In the genomic region with DNA sequence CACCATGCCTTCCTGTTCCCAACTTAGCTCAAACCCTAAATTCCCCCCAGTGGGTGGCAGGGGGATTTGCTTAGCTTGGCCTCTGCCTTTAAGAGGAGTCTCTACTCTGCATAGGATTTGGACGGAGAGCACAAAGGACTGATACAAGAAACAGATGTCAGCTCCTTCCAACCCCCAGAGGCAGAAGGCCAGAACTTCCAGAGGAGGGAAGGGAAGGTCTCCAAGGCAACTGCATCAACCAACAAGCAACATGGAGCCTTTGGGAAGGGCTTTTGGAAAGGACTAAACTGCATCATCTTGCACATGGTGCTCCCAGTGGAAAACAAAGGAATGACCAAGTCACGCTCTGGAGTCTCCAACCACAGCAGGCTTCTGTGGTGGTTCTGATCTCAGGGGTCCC, we compare ENCODE assay signal across 10 mouse cellular contexts.
A peak's percentile ranks its signal among the peaks of the same experiment; 100 is the strongest.
DNase-seq lines count a peak whose midpoint lies in the region; ATAC-seq and TF ChIP-seq lines count a peak whose summit lies in the region.
"Had no signal": no experiment of that assay in that cellular context is flagged by ENCODE, and none has a peak within 500 bp of the region (broad histone marks: within the 10 kb centered on the region; RNA-seq: fewer than 3 reads in every experiment).

No protein-coding gene starts in this region.

- H3K27me3 ChIP-seq in kidney, embryonic 16.5 days (ENCODE audit: insufficient read depth, low read length): no peaks in the 10 kb centered on the region
- no peaks in the 10 kb centered on the region for H3K27me3 ChIP-seq in intestine, postnatal 0 days (replicated peaks; ENCODE audit: control insufficient read depth, insufficient read depth, low read length)

- 69% methylated on average over 2 of the region's 2 CpGs for WGBS in kidney, embryonic 16.5 days
- WGBS in intestine, postnatal 0 days: 65% methylated on average over 2 of the region's 2 CpGs

- no peak overlapping the region for H3K4me3 ChIP-seq in kidney, embryonic 16.5 days (ENCODE audit: low read length)
- peak overlapping the region; percentile 27; the same call in 1 of the 2 replicates for H3K4me3 ChIP-seq in gastrocnemius, adult 2 months
- no peak overlapping the region for H3K4me3 ChIP-seq in intestine, postnatal 0 days (ENCODE audit: low read depth, low read length)

- TF ChIP-seq CTCF in gastrocnemius, adult 2 months (IDR thresholded peaks at IDR 0.05): no peak
- peak; percentile 31; the same call in 1 of the 2 replicates for TF ChIP-seq CTCF in intestine, postnatal 0 days (IDR thresholded peaks at IDR 0.05; ENCODE audit: low read depth)

- H3K9ac ChIP-seq in kidney, embryonic 16.5 days (replicated peaks; ENCODE audit: low read length): no peak overlapping the region
- no peak overlapping the region for H3K9ac ChIP-seq in intestine, postnatal 0 days (ENCODE audit: low read depth, low read length)

- no peak overlapping the region for H3K4me2 ChIP-seq in kidney, embryonic 16.5 days (replicated peaks; ENCODE audit: low read depth, low read length)
- no peak overlapping the region for H3K4me2 ChIP-seq in intestine, postnatal 0 days (replicated peaks; ENCODE audit: low read depth)

- H3K4me1 ChIP-seq in kidney, embryonic 16.5 days (ENCODE audit: insufficient read depth, low read length): peaks cover 5% of the 10 kb centered on the region; the same call in 1 of the 2 replicates
- no peaks in the 10 kb centered on the region for H3K4me1 ChIP-seq in intestine, postnatal 0 days (replicated peaks; ENCODE audit: control insufficient read depth, insufficient read depth, low read length)

- ATAC-seq in kidney, embryonic 16.5 days (ENCODE audit: low FRiP score, low TSS enrichment): peak; percentile 5; the same call in 1 of the 2 replicates
- ATAC-seq in intestine, postnatal 0 days: peak; percentile 24; the same call in 1 of the 2 replicates
- ATAC-seq in cerebellum, adult (ENCODE audit: insufficient number of reproducible peaks, low FRiP score, low TSS enrichment): no peak

- no peak overlapping the region for H3K27ac ChIP-seq in kidney, embryonic 16.5 days (ENCODE audit: low read length)
- peak overlapping the region; percentile 90 for H3K27ac ChIP-seq in gastrocnemius, adult 2 months
- H3K27ac ChIP-seq in intestine, postnatal 0 days (ENCODE audit: low read depth, low read length): no peak overlapping the region

- no peak for DNase-seq in kidney, adult 8-10 months
- DNase-seq in R1 (ENCODE audit: low read depth, low spot score): peak; percentile 31
- DNase-seq in gastrocnemius, adult 2 months: peak; percentile 78
- DNase-seq in adrenal gland, postnatal 10 days: no peak
- no peak for DNase-seq in layer of hippocampus, postnatal 25 days (ENCODE audit: extremely low spot score in 1 of 2, low spot score in 1 of 2)
- DNase-seq: cerebellum, adult 2 months; spleen, adult 18-20 months had no signal

- no peaks in the 10 kb centered on the region for H3K9me3 ChIP-seq in kidney, embryonic 16.5 days (ENCODE audit: low read length)
- no peaks in the 10 kb centered on the region for H3K9me3 ChIP-seq in intestine, postnatal 0 days (ENCODE audit: control insufficient read depth)

- no peaks in the 10 kb centered on the region; the same call in 1 of the 2 replicates for H3K36me3 ChIP-seq in kidney, embryonic 16.5 days (ENCODE audit: insufficient read depth, low read length)
- H3K36me3 ChIP-seq in intestine, postnatal 0 days (ENCODE audit: control insufficient read depth, insufficient read depth): peaks cover 11% of the 10 kb centered on the region; the same call in 1 of the 2 replicates

- intact Hi-C loops in gastrocnemius, adult 2 months (cut with DNase I): no loop called here

Comparison
In these comparisons a context has a peak if more than half of its experiments do, and no peak if none do; other contexts are left out.
1. DNase-seq: peak in R1 (single experiment) and gastrocnemius, adult 2 months (single experiment); none in kidney, adult 8-10 months (0 of 2), adrenal gland, postnatal 10 days (single experiment) and layer of hippocampus, postnatal 25 days (0 of 2).